Mouse (Mus musculus): ENCODE measurements around the gene Polr3g. TPM values are rescaled to one million over a fixed set of nuclear protein-coding genes. Genes with fewer than 3 reads are reported as not detected.
"Not testable (repeated sequence)": the region's sequence is repeated elsewhere in the genome, so short reads cannot be mapped to it uniquely, and the experiment has no call there.

Polr3g gene
- polyA plus RNA-seq, 1 experiment = not detected

DNA sequence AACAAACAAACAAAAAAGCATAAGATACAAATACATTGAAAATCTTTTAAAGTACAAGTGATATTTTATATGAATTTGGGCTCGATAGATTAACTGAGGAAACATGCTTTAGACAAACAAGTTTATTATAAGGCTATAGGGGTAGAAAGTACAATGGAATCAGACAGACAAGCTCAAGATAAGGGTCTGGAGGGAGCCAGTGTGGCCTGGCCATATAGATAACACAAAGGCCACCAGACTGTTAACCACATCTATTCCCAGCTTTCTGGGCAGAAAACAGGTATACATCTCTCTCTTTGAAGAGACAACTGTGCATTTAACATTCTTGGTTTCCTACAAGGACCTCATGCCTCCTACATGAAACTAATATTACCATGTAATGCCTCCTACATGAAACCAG lies 19.5 kb upstream of the Polr3g start:
- no peak overlapping the region for H3K27ac ChIP-seq (ENCODE audit: insufficient read depth, low read depth, low read length)
- 98% methylated on average over 1 of the region's 1 CpGs for WGBS
- no peak overlapping the region for H3K4me3 ChIP-seq (ENCODE audit: insufficient read depth, low read depth, low read length)
- H3K4me1 ChIP-seq (ENCODE audit: control insufficient read depth, insufficient read depth, low read length) = no peaks in the 10 kb centered on the region
- no peak for TF ChIP-seq CTCF (IDR thresholded peaks at IDR 0.05; ENCODE audit: insufficient read depth, low read depth, low read length)
- TF ChIP-seq POLR2A (IDR thresholded peaks at IDR 0.05; ENCODE audit: insufficient read depth, low read depth, low read length) = no peak

DNA sequence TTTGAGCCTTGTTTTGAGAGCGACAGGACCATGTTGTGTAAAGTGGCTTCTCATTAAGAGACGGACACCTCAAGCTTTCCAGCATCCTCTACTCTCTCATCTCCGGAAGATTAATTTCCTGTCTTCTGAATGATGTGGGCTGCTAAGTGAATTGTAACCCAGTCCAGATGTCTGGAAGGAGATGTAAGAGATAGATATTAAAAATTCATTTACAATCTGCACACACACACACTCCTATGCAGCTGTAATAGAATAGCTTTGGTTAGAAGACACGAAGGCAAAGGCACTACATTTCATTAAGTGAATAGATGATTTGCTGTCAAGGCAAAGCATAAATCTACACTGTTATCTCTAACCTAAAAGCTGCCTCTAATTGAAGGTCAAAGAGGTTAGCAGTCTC lies 18.3 kb upstream of the Polr3g start:
- TF ChIP-seq POLR2A (IDR thresholded peaks at IDR 0.05; ENCODE audit: insufficient read depth, low read depth, low read length) = no peak
- TF ChIP-seq CTCF (IDR thresholded peaks at IDR 0.05; ENCODE audit: insufficient read depth, low read depth, low read length) = no peak
- 90% methylated on average over 4 of the region's 4 CpGs for WGBS
- H3K4me3 ChIP-seq (ENCODE audit: insufficient read depth, low read depth, low read length) = no peak overlapping the region
- no peak overlapping the region for H3K27ac ChIP-seq (ENCODE audit: insufficient read depth, low read depth, low read length)
- H3K4me1 ChIP-seq (ENCODE audit: control insufficient read depth, insufficient read depth, low read length) = no peaks in the 10 kb centered on the region

DNA sequence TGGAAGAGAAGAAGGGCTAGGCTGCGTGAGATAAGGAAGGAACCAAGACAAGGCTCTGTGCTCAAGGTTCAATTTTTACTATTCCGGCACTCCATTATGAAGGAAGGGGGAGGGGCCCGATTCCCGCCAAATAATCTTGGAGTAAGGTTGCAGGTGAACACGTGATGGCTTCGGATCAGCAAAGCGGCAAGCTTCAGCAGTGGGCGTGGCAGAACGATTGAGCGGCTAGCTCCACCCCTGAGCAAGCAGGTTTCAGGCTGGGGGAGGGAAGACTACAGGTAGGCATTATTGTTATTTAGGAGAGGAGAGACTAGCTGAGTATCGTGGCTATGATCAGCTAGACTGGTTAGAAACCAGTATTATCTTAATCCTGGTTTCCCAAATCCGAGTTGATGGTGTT lies 17.3 kb upstream of the Polr3g start:
- 72% methylated on average over 12 of the region's 12 CpGs for WGBS
- H3K27ac ChIP-seq (ENCODE audit: insufficient read depth, low read depth, low read length) = not testable (repeated sequence)

DNA sequence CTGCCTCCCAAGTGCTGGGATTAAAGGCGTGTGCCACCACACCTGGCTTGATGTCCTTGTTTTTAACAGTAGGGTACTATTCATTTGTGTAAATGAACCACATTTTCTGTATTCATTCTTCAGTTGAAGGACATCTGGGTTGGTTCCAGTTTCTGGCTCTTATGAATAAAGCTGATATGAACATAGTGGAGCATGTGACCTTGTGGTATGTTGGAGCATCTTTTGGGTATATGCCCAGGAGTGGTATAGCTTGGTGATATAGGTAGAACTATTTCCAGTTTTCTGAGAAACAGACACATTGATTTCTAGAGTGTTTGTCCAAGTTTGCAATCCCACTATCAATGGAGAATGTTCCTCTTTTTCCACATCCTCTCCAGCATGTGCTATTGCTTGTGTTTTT lies 3.1 kb upstream of the Polr3g start:
- Histone ChIP-seq H3K4me1 (ENCODE audit: control insufficient read depth, insufficient read depth, low read length) (peaks cover 4% of the 10 kb centered on the region), H3K4me3 (ENCODE audit: insufficient read depth, low read depth, low read length) (no peak overlapping the region), H3K27ac (ENCODE audit: insufficient read depth, low read depth, low read length) (no peak overlapping the region)
- 100% methylated on average over 1 of the region's 1 CpGs for WGBS
- TF ChIP-seq CTCF (IDR thresholded peaks at IDR 0.05; ENCODE audit: insufficient read depth, low read depth, low read length) (no peak), POLR2A (IDR thresholded peaks at IDR 0.05; ENCODE audit: insufficient read depth, low read depth, low read length) (no peak)

More for the DNA sequence above, 17.3 kb upstream of the Polr3g start:
- not testable (repeated sequence) for H3K4me1 ChIP-seq (ENCODE audit: control insufficient read depth, insufficient read depth, low read length); H3K4me3 ChIP-seq (ENCODE audit: insufficient read depth, low read depth, low read length)

DNA sequence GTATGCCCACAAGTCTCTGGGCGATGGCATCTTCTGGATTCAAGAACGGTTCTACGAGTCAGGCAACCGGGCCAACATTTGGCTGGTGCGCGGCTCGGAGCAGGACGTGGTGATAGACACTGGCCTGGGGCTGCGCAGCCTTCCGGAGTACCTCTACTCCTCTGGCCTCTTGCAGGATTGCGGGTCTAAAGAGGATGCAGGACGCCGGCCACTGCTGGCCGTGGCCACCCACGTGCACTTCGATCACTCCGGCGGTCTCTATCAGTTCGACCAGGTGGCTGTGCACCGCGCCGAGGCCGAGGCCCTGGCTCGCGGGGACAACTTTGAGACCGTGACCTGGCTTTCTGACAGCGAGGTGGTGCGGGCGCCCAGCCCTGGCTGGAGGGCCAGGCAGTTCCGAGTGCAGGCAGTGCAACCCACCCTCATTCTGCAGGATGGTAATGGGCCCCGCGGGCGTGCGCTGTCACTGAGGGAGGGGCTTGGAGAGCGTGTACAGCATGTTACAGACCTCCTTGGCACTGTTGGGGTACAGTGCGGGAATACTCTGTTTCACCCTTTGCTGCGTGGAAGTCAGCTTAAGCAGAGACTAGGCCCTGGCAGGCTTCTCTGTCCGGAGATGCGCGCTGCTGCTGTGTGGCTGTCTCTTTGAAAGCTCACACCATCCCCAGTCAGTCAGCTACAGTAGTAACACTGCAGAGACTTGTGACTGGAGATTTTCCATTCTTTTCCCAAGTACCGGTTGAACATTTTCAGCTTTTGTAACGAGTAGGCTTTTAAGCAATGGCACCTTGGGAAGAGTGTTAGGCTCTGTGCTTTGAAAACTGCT lies 946 bp upstream of the Polr3g start:
- under 1% methylated on average over 42 of the region's 42 CpGs for whole genome bisulfite sequencing
- TF ChIP-seq POLR2A (IDR thresholded peaks at IDR 0.05; ENCODE audit: insufficient read depth, low read depth, low read length) (no peak), CTCF (IDR thresholded peaks at IDR 0.05; ENCODE audit: insufficient read depth, low read depth, low read length) (no peak)
- Histone ChIP-seq H3K27ac (ENCODE audit: insufficient read depth, low read depth, low read length) (peak overlapping the region; percentile 5; the same call in 1 of the 2 replicates), H3K4me3 (ENCODE audit: insufficient read depth, low read depth, low read length) (peak overlapping the region; percentile 80), H3K4me1 (ENCODE audit: control insufficient read depth, insufficient read depth, low read length) (peaks cover 4% of the 10 kb centered on the region)

DNA sequence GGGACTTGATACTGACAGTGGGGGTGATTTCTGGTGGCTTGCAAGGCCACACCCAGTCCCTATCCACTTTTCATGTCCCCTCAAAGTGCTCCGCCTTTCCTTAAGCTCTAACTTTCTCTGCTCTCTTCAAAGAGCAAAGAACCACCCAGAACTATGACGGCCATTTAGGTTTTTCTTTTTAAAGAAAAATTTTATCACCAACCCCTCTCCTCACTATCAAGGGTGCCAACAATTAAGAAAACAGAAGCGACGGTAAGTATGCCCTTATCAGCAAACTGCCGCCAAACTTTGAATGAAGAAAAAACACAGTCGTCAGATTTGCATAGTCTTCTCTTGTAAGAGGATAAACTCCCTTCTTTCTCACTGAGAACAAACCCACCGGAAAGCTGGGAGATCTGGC lies 547 bp downstream of the Polr3g start:
- peak overlapping the region; percentile 80 for H3K4me3 ChIP-seq (ENCODE audit: insufficient read depth, low read depth, low read length)
- 3% methylated on average over 7 of the region's 7 CpGs for WGBS
- TF ChIP-seq CTCF (IDR thresholded peaks at IDR 0.05; ENCODE audit: insufficient read depth, low read depth, low read length) = no peak
- TF ChIP-seq POLR2A (IDR thresholded peaks at IDR 0.05; ENCODE audit: insufficient read depth, low read depth, low read length) = no peak
- no peak overlapping the region for H3K27ac ChIP-seq (ENCODE audit: insufficient read depth, low read depth, low read length)
- peaks cover 4% of the 10 kb centered on the region for H3K4me1 ChIP-seq (ENCODE audit: control insufficient read depth, insufficient read depth, low read length)

DNA sequence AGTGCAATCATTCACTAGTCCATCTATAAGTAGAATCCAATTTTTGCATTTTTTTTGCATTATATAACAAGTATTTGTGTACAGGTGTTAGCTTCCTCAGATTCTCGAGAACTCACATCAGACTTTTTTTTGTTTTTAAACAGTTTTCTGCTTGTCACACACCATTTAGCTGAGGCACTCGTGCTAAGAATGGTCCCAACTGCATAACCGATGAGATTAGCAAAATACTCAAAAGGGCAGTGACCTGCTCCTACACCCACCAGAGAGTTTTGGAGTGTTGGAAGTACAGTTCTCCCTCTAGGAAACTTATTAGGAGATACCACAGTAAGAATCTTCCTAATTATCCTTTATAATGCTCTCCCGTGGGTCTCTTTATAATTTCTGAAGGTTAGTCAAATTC lies 1.0 kb downstream of the Polr3g start:
- WGBS = 21% methylated on average over 4 of the region's 4 CpGs
- H3K4me3 ChIP-seq (ENCODE audit: insufficient read depth, low read depth, low read length) = no peak overlapping the region
- no peak for TF ChIP-seq POLR2A (IDR thresholded peaks at IDR 0.05; ENCODE audit: insufficient read depth, low read depth, low read length)
- TF ChIP-seq CTCF (IDR thresholded peaks at IDR 0.05; ENCODE audit: insufficient read depth, low read depth, low read length) = no peak
- H3K4me1 ChIP-seq (ENCODE audit: control insufficient read depth, insufficient read depth, low read length) = peaks cover 4% of the 10 kb centered on the region
- H3K27ac ChIP-seq (ENCODE audit: insufficient read depth, low read depth, low read length) = no peak overlapping the region

DNA sequence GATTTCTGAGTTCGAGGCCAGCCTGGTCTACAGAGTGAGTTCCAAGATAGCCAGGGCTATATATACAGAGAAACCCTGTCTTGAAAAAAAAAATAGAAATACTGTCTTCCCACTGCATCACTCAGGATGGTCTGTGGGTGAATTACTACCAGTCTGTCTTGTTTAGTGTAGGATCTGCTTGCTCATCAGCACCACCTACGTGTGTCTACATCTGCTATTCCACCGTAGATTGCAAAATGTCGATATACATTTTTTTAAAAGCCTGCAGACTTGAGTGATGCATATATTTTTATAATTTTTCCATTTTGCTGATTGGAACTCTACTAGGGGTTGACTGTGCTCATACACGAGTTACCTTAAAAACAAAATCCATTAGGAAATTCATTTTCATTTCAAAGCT lies 4.5 kb downstream of the Polr3g start:
- WGBS = 96% methylated on average over 5 of the region's 5 CpGs
- TF ChIP-seq CTCF (IDR thresholded peaks at IDR 0.05; ENCODE audit: insufficient read depth, low read depth, low read length) (no peak), POLR2A (IDR thresholded peaks at IDR 0.05; ENCODE audit: insufficient read depth, low read depth, low read length) (no peak)
- no peak overlapping the region for H3K27ac ChIP-seq (ENCODE audit: insufficient read depth, low read depth, low read length)
- H3K4me1 ChIP-seq (ENCODE audit: control insufficient read depth, insufficient read depth, low read length) = peaks cover 3% of the 10 kb centered on the region; the same call in 1 of the 2 replicates
- H3K4me3 ChIP-seq (ENCODE audit: insufficient read depth, low read depth, low read length) = no peak overlapping the region

DNA sequence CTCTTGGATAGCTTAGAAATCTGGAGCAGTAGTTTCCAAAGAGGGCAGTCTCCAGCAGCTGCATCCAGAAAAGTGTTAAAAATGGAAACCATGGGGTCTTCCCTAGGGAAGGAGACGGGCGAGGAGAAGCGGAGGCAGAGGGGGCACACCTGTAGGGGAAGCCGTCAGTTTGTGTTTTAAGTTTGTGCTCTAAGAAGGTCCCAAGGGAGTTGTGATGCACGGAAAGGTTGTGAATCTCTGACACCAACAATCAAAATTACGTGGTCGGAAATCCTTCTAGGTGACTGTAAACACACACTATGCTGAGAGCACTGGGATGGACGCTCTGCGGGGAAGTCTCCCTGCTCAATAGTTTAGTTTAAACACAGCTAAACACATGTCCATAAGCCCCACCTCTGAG lies 7.2 kb downstream of the Polr3g start:
- Histone ChIP-seq H3K4me3 (ENCODE audit: insufficient read depth, low read depth, low read length) (no peak overlapping the region), H3K4me1 (ENCODE audit: control insufficient read depth, insufficient read depth, low read length) (peaks cover 3% of the 10 kb centered on the region; the same call in 1 of the 2 replicates), H3K27ac (ENCODE audit: insufficient read depth, low read depth, low read length) (no peak overlapping the region)
- WGBS = 82% methylated on average over 9 of the region's 9 CpGs
- no peak for TF ChIP-seq CTCF (IDR thresholded peaks at IDR 0.05; ENCODE audit: insufficient read depth, low read depth, low read length)
- TF ChIP-seq POLR2A (IDR thresholded peaks at IDR 0.05; ENCODE audit: insufficient read depth, low read depth, low read length) = no peak
